Mouse (Mus musculus) kidney, adult 18-20 months (tissue): Measurements from ENCODE around the gene Ndrg4.
"Not testable (repeated sequence)": the region's sequence is repeated elsewhere in the genome, so short reads cannot be mapped to it uniquely, and the experiment has no call there.

Experiments
- DNase-seq: peaks from one replicate; pipeline ENCODE4 v3.0.0; 2021

The Ndrg4 gene

DNA sequence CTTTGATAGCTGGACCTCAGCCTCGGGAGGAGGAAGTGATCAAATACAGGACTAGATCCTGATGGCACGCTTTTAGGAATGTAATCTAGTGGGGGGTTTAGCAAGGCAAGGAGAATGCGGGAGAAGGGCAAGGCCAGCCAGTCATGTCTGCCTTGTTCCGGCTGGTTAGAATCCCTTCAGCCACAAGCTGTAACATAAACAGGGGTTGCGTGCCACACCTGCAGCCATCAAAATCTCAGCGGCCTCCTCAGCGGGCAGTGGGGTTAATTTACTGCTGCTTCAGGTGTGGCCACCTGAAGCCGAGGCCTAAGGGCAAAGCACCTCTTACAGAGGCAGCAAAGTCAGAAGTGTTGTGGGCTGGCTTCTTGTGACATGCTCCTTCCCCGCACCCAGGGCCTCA lies at the start of gene Ndrg4:
TSS of gene Ndrg4 (plus strand) at position 350 of the 400 bp plus-strand sequence.
- no peak for DNase-seq

DNA sequence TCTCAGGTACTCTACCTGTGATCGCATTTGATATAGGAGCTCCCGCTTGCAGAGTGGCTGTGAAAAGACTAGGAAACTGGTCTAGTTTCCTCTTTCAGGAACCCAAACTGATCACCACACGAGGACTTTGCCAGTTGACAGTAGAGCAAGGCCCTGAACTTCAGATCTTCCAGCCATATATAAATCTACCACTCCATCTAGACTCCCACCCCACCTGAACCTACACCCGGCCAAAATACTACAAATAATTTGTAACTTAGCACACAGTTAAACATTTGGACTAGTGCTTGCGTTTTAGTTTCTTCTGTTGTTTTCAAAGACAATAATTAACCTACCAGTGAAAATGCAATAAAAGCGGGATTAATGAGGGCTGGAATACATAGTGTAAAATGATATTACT lies 43.9 kb upstream of the Ndrg4 start:
- DNase-seq = no peak

DNA sequence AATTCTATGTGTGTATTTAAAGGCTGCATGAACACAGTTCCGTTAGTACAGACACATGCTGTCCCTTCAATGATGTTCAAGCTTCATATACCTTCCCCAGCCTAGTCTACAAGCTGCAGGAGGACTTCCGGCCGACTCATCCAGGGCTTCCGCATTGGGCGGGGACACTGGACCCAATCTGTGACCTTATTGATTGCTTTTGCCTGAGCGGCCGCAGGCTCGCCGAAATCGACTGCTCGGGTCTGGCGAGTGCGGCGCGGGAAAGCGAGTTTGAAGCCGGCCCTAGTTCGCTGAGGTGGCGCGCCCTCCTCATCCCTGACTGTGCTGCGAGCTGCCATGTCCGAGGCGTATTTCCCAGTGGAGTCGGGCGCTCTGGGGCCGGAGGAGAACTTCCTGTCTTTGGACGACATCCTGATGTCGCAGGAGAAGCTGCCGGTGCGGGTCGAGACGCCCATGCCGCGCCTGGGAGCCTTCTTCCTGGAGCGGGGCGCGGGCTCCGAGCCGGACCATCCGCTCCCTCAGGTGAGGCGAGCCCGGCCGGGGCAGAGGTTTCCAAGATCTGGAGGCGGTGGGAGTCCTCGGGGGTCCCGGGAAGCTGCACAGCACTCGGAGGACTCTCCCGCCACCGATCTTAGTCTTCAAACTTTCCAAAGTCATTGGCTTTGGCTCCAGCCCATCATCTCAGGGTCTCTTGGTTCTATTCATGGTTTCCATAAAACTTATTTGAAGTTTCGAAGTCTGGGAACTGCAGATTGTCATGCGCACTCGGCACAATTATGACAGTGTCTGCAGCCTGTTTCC lies 43.3 kb upstream of the Ndrg4 start, which contains the start of gene Gins3:
TSS of gene Gins3 (plus strand) at position 192 of the 801 bp plus-strand sequence.
- peak; percentile 94 for DNase-seq

DNA sequence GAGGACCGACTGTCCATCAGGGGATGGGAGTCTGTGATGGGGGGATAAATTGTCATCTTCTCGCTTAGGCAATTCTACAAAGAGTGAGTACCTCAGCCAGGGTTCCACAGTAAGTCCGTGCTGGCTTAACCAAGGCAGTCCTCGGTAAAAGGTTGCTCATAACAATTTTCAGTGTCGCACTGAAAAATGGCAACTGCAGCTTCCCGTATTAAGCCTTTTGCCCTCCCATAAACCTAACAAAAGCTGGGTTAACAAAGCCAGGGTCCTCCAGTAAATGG lies 42.8 kb upstream of the Ndrg4 start:
- DNase-seq = no peak

DNA sequence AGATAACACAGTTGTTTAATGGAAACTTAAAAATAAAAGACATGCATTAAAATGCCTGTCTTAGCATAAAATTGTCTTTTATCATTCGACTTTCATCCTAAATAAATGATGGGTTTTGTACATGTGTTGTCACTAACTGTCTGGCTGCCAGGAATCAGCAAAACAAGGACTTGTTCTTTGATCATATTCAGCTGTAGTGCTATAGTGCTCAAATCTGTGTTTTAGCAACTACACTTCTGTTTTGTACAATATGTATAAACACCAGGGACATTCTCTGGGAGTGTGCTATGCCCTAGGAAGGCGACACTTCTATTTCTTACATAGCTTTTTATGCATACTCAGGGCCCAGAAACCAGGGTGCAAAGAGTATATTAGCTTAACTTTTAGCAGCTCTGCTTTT lies 31.8 kb upstream of the Ndrg4 start:
- no peak for DNase-seq

DNA sequence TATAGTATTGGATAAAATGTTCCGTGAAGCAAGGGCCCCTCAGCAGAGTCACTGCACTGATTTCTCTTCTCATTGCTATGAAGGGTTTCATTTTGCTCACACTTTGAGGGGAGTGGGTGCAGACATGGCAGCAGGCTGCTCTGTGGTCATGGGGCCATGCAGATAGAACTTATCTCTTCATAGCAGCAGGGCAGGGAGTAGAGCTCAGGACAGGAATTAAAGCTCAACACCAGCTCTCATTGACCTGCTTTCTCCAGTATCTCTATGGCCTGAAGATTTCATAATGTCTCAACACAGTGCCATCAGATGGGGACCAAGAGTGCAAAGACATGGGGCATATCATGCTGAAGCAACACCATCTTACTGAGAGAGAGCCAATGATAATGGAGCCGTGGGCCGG lies 28.5 kb upstream of the Ndrg4 start:
- DNase-seq = no peak

DNA sequence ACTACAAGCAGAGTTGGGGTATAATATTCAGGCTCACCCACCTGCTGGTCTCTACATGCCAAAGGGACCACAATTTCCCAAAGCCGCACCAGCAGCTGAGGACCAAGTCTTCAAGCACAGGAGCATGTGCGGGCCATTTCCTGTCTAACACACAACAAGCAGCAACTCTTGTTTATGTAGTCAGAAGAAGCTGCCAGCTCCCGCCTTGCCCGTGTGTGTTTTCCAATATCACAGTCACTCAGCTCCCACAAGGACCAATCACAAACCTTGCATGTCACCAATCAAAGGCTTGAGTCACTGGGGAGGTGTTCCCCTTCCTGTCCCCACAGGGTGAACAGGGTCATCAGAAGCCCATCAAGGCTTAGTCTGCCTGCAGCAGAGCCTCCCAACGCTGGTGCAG lies 23.4 kb upstream of the Ndrg4 start:
- no peak for DNase-seq

DNA sequence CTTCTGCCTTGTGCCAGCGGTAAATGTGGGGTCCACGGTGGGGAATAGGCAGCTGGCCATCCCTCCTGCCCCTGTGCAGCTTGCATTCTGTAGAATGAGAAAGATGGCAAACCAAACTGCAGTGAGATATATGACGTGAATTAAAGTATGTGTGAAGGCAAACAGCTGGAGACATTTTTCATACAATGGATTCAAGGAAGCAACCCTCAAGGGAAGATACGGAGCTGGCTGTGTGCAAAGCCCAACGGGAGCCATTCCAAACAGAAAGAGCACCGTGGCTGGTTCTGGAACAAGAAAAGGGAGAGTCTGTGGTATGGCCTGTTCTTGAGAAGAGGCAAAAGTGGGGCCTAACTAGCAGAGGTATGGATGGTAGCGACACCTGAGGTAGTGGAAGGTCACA lies 20.9 kb upstream of the Ndrg4 start:
- DNase-seq = no peak

DNA sequence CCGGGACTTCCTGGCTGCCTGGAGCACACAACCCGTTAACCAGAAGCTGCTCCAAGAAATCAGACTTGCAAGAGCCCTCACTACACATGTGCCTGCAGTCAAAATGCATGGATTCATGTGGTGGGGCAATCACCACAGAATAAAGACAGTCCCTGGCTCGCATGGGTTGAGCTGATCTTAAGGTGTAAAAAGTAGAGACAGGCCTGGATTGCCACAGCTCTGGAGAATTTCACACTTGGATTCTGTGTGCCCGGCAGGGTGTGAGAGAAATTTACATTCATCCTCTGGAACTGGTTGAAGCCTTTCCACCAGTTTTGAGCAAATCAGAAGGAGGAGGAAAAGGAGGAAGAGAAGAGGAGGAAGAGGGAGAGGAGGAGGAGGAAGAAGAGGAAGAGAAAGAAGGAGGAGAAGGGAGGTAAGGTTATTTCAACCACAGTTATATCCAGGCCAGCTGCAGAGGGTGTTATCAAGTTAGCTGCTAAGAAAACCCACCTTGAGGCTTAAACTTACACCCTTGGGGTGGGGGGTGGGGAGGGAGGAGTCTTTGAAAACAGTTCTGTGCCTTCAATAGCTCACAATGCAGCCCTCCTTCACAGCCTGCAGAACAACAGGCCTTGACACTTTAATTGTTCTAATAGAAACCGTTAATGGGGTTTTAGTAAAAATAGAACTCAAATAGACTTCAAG lies 20.3 kb upstream of the Ndrg4 start:
- DNase-seq = no peak

DNA sequence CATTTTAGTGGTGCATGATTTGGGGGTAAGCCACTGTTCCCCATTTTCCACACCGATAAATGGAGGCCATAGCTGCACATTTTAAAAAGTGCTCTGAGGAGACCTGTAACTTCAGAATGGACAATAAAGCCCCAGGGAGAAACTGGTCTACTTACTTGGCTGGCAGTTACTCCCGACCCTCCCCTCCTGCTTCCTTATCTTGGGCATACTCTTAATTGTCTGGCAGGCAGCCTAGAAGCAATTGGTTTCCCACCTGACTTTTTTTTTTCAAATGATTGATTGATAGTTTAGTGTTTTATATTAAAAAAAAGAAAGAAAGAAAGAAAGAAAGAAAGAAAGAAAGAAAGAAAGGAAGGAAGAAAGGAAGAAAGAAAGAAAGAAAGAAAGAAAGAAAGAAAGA lies 19.3 kb upstream of the Ndrg4 start:
- DNase-seq = no peak

DNA sequence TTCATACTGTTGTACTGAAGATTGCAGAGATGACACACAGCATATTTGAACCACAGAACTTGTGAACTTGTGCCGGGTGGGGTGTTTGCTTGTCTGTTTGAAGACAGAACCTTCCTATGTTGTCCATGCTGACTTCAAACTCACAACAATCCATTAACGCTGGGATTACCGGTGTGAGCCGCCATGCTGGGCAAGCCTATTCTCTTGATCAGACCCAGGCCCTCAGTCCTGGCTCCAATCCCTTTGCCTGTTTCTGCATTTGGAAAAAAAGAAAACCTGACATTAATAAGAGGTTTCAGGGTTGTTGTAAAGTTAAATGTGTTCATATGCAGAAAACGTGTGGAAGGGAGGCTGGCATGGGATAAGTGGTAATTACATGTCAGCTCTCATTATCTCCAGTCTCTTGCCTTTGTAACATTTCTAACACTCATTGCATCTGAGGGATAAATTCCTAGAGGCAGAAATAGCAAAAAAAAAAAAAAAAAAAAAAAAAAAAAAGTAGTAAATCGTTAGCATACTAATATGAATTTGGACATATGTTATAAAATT lies 16.4 kb upstream of the Ndrg4 start:
- DNase-seq = no peak

DNA sequence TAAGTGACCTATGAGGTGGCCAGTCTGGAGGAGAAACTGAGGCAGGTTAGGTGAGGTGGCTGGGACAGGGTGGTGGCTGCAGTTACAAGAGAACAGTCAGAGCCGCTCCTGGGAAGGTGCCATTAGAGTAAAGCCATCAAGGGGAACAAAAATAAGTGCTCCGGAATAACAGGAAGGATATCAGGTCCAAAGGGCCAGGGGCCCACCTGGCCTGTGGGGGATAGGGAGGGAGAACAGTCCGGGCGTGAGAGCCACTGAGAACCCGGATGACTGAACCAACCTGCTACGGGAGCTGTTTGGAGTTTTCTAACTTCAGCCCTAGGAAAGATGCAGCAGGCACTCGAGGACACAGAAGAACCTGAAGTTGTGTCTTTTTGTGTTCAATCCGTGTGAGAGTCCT lies 15.7 kb upstream of the Ndrg4 start:
- no peak for DNase-seq

DNA sequence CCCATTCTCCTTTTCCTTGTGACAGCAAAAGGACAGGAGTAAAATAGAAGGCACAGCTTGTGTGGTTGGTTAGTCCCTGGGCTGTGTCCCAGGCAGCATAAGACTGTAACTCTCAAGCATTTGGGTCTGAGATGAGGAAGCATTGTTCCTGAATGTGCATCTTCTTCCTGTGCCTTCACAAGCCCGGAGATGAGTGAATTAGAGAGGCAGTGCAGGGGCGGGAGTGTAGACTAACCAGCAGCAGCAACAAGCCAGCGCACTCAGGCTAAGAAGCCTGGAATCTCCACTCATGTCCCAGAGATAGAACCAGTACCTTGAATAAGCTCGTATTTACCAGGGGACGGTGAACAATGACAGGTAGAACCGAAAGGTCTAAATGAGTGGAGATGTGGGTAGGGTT lies 15.2 kb upstream of the Ndrg4 start:
- no peak for DNase-seq

DNA sequence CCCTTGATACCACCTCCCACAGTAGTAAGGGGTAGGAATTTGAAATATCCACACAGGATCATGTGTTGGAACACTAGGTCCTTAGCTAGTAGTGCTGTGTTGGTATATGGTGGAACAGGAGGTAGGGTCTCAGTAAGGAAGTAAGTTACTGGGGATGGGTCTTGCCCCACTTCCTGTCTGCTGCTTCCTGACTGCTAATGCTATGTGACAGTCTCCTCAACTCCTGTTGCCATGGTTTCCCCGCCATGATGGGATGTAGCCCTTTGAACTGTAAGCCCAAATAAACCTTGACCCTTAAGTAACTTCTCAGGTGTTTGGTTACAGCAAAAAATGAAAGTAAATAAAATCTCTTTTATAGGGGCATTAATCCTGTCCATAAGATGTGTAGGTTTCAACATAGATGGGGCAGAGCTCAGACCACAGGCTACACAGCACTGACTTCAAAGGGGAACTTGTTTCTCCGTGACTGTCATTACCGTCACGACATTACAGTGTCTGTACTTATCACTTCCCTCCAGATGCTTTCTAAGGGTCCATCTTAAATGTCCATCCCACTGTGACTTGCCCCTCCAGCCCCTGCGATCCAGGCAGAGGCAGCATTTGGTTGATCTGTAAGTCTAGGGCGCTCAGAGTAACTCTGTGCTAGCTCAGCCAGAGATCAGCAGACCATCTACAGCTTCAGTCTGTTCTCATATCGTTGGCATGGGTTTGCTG lies 13.7 kb upstream of the Ndrg4 start:
- no peak for DNase-seq

DNA sequence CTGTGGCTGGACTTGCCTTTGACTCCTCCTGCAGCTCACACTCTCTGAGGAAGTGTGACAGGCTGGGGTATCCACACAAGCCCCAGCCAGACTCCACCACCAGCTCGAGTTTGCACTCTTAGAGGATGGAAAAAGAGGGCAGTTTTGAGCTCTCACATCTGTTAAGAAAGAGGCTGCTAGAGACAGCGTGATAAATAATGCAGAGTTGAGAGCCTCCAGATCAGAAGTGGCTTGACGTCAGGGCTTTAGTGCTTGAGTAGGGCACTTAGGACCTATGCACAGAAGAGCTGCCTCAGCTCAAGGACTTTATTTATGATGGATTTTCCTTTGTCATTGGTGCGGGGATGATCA lies 13.2 kb upstream of the Ndrg4 start:
- no peak for DNase-seq

DNA sequence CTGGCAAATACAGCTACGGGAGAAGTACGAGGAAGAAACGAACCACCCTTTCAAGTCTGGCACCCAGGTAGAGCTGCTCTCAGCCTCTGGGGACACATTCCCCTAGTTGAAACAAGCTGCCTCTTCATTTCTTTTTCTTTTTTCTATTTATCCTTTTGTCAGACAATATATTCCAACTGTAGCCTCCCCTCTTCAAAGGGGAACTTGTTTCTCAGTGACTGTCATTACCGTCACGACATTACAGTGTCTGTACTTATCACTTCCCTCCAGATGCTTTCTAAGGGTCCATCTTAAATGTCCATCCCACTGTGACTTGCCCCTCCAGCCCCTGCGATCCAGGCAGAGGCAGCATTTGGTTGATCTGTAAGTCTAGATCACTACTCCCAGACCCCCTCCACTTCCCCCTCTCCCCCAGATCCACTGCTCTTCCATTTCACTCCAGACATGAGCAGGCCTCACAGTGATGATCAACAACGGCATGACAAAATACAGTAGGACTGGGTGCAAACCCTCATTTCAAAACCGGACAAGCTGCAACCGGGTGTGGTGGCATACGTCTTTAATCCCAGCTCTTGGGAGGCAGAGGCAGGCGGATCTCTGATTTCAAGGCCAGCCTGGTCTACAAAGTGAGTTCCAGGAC lies 10.8 kb upstream of the Ndrg4 start:
- not testable (repeated sequence) for DNase-seq

DNA sequence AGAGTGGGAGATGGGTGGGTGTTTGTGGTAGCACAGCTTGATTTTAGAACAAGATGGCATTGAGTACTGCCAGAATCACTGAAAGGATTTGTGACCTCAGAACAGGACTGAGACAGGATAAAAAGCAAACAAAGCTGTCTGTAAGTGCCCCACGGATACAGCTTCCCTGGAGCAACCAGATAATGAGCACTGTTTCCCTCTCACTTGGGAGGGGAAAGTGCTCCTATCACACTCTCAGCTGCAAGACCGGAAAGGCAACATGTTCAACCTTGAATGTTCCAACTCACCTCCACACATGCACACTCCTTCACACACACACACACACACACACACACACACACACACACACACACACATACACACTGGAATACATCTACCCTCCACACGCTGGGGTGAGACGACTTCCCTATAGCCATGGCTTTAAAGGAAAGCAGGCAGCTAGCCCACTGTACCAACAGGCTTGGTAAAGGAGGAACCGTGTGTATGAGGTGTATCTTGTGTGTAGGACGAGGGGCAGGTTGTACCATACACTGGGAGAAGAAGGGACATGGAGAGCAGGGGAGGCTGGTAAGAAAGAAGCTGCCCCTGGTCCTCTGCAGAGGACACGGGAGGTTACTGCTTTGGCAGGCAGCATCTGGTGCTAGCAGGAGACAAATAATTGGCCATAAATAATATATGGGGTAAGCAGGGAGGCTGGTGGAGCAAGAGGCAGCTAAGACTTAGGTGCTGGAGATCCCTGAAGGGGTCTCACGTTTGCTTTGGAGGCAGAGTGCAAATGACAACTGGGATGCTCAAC lies 8.4 kb upstream of the Ndrg4 start:
- no peak for DNase-seq

DNA sequence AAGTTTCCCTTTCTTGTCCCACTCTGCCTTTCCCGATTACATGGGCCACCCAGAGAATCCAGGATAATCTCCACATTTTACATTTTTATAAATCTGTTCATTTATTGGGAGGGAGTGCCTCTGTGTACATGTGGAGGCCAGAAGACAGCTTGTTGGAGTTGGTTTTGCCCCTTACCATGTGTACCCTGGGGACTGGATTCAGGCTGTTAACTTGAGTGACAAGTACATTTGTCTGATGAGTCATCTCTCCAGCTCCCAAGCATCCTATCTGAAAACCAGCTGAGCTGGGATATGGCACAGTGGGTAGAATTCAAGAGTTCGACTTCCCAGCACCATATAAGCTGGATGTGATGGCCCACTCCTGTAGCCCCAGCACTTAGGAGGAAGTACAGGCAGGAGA lies 6.8 kb upstream of the Ndrg4 start:
- DNase-seq = no peak

DNA sequence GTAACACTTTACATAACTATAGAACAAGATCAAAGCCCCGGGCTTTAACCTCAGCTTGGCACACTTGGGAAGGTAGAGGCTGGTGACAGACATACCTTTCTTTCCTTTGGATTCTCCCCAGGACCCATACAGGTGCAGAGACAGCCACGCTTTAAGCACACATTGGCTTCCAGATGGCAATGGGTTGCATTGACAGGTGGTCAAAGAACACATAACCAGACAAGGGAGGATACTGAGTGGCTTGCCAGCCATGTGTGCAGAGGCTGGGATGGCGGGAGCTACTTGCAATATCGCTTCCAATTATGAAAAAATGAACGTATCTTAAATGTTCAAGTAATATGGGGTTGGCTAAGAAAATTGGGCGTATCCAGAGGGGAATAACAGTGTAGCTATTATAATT lies 4.9 kb upstream of the Ndrg4 start:
- no peak for DNase-seq

DNA sequence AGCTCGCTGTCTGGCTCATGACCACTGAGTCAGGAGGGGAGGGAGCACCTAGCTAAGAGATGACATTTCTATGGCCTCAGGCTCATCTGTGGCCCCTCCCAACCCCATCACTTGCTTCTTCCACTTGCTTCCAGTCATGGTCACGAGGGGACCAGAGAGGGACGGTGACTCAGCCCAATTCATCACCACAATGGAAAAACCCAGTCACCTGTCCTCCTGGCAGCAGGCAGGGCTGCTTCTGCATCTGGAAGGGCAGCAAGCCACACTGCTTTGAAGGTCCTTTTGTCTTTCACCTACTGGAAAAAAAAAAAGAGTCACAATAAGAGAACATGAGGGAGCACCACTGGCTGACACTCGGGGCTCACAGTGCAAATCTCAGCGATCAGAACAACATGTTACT lies 4.0 kb upstream of the Ndrg4 start:
- no peak for DNase-seq

DNA sequence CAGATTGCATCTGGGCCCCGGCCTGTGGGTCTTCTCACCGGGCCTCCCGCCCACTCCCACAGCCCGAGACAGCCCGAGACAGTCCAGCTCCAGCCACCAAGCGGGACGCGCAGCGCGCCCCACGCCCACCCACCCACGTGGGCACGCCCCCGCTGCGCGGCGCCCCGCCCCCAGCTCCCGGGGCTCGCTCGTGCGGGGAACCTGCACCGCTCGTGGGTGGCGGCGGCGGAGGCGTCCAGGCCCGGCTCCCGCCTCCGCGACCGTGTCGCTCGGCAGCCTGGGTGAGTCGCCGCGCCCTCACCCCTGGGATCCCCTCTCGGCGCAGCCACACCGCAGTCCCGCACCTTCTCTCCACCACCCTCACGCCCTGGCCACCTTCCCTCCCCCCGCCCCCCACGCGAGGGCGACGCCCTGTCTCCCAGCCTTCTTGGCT lies 827 bp downstream of the Ndrg4 start:
- DNase-seq = no peak

DNA sequence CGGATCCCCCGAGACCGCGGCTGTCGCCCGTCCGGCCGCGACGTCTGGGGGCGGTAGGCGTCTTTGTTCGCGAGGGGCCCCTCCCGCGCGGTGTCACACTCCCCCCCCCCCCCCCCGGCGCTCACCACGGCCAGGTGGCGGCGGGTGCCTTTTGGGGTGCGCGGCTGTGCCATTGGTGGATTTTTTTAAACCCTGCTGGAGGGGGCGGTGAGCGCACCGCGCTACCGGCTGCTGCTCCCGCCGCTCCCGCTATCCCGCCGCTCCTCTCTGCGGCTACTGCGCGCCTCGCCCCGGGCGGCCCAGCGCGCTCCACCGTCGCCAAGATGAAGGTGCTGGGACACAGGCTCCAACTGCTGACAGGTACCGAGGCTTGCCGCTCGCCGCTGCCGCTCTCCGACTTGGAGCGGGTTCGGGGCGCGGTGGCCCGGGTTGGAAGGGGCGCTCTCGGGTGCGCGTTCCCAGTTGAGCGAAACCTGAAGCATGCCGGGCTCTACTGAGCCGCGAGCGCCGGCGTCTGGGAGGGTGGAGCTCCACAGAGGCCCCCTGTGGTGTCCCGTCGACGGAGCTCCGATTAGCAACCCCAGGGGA lies 1.3 kb downstream of the Ndrg4 start:
- peak; percentile 11 for DNase-seq
